Mouse (Mus musculus) brain, embryonic 18.5 days (tissue): Measurements from ENCODE around the gene Olfr883.

Source experiments
- DNase-seq: peaks from one replicate; pipeline ENCODE4 v3.0.0-alpha.2; 2012; ENCODE audit warnings: low read depth, low spot score

The Olfr883 gene

DNA sequence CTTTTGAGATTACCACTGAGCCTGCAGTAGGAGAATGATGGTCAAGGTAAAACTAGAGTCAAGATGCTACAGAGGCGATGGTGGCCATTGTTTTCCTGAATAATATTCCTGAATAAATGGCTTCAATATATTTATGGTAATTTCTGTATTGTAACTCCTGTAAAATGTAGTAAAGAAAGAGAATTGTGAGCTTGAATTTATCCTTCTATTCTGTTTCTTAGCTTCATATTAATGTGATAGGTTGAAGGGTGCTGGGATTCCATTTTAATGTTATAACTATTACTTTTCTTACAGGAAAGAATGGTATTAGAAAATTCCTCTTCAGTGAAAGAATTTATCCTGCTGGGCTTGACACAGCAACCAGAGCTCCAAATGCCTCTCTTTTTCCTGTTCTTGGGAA is at the start of gene Olfr883:
Olfr883 (plus strand) TSS at position 301 of the 400 bp plus-strand sequence.
- no peak for DNase-seq

GRCm38 (mm10) chr9:37991525-37991924 is 34.1 kb upstream of the Olfr883 start, which contains the start of gene Olfr881:
TSS of gene Olfr881 (plus strand) at chr9:37991825.
- DNase-seq, result no peak

GRCm38 (mm10) chr9:37998581-37999204 is 26.9 kb upstream of the Olfr883 start:
- no peak for DNase-seq

- no peak for DNase-seq
These were observed 25.6 kb upstream of the Olfr883 start for GRCm38 (mm10) chr9:38000021-38000420.

- DNase-seq, result no peak
These were observed 20.6 kb downstream of the Olfr883 start, which contains the start of gene Olfr884 for GRCm38 (mm10) chr9:38046255-38046654. TSS of gene Olfr884 (plus strand) at chr9:38046555.

DNA sequence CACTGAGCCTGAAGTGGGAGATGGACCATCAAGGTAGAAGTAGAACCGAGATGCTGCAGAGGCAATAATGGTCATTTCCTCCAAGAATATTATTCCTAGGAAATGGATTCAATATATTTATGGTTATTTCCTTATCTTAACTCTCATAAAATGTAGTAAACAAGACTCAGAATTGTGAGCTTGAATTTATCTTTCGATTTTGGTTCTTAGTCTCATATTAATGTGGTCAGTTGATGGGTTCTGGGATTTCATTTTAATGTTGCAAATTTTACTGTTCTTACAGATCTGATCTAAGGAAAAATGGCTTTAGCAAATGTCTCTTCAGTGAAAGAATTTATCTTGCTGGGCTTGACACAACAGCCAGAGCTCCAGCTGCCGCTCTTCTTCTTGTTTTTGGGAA is 35.4 kb downstream of the Olfr883 start, which contains the start of gene Olfr885:
Olfr885 (plus strand) TSS at position 301 of the 400 bp plus-strand sequence.
- DNase-seq, result no peak
